Mouse (Mus musculus) lung, postnatal 0 days (tissue): ENCODE data around the gene Hamp2.

Experiments
- CTCF ChIP-seq: IDR thresholded peaks from 2 replicates; pipeline ENCODE4 v1.5.1; 2016; ENCODE audit warnings: antibody characterized with exemption, mild to moderate bottlenecking
- EP300 ChIP-seq: IDR thresholded peaks from 2 replicates; pipeline ENCODE4 v1.6.1; 2016; ENCODE audit warnings: antibody characterized with exemption, mild to moderate bottlenecking, control low read depth

GRCm38 (mm10) chr7:30887568-30888188, 36.8 kb downstream of the Hamp2 start:
- no peak for TF ChIP-seq CTCF
- no peak for TF ChIP-seq EP300
